Mouse (Mus musculus) gonadal fat pad, adult 2 months (tissue): ENCODE measurements at regions not wholly inside any gene's neighbourhood (a gene's known extent, or its start where the extent isn't known, plus 50 kb on each side); places are given as distances from the start of the nearest gene placed in this dataset.

Experiments
- DNase-seq: peaks from one replicate; pipeline ENCODE4 v3.0.0-alpha.2; 2012; ENCODE audit warnings: low read depth

- no peak for DNase-seq
These were observed 53.2 kb downstream of the Fam43a start for GRCm38 (mm10) chr16:30652692-30653091.

GRCm38 (mm10) chr16:30653806-30654205, 54.3 kb downstream of the Fam43a start:
- no peak for DNase-seq

- no peak for DNase-seq
These were observed 54.7 kb downstream of the Fam43a start for GRCm38 (mm10) chr16:30654226-30654625.

- no peak for DNase-seq
These were observed 56.3 kb downstream of the Fam43a start for GRCm38 (mm10) chr16:30655798-30656221.

- DNase-seq = no peak
These were observed 57.4 kb downstream of the Fam43a start for GRCm38 (mm10) chr16:30656881-30657280.

- DNase-seq = no peak
These were observed 59.4 kb downstream of the Fam43a start for GRCm38 (mm10) chr16:30658921-30659320.

- no peak for DNase-seq
These were observed 61.8 kb downstream of the Fam43a start for GRCm38 (mm10) chr16:30661086-30661977.

GRCm38 (mm10) chr16:30663055-30663454, 63.5 kb downstream of the Fam43a start:
- DNase-seq = no peak

GRCm38 (mm10) chr16:30663971-30664370, 64.4 kb downstream of the Fam43a start:
- no peak for DNase-seq

- no peak for DNase-seq
These were observed 64.9 kb downstream of the Fam43a start for GRCm38 (mm10) chr16:30664433-30664832.

GRCm38 (mm10) chr16:30665881-30666280, 66.4 kb downstream of the Fam43a start:
- DNase-seq = no peak

GRCm38 (mm10) chr16:30669883-30670282, 70.4 kb downstream of the Fam43a start:
- no peak for DNase-seq

- no peak for DNase-seq
These were observed 72.1 kb downstream of the Fam43a start for GRCm38 (mm10) chr16:30671584-30671983.

GRCm38 (mm10) chr16:30672776-30673550, 73.4 kb downstream of the Fam43a start:
- DNase-seq = no peak

GRCm38 (mm10) chr16:30673662-30674061, 74.1 kb downstream of the Fam43a start:
- DNase-seq = no peak

GRCm38 (mm10) chr16:30675829-30676228, 76.3 kb downstream of the Fam43a start:
- no peak for DNase-seq

GRCm38 (mm10) chr16:30677016-30677415, 77.5 kb downstream of the Fam43a start:
- no peak for DNase-seq

GRCm38 (mm10) chr16:30677896-30678707, 78.6 kb downstream of the Fam43a start:
- no peak for DNase-seq

- DNase-seq = no peak
These were observed 79.4 kb downstream of the Fam43a start for GRCm38 (mm10) chr16:30678708-30679492.

- DNase-seq = no peak
These were observed 79.9 kb downstream of the Fam43a start for GRCm38 (mm10) chr16:30679493-30679811.

GRCm38 (mm10) chr16:30681421-30681820, 81.9 kb downstream of the Fam43a start:
- no peak for DNase-seq
